Comparison of ENCODE assay signal across 19 mouse cellular contexts in genomic region chr19:22719027-22719426, GRCm38 (mm10).
DNase-seq lines count a peak whose midpoint lies in the region; ATAC-seq and TF ChIP-seq lines count a peak whose summit lies in the region.
"Had no signal": no experiment of that assay in that cellular context is flagged by ENCODE, and none has a peak within 500 bp of the region (broad histone marks: within the 10 kb centered on the region; RNA-seq: fewer than 3 reads in every experiment).

No protein-coding gene starts in this region.

- peak; percentile 15 for DNase-seq in kidney, postnatal 14 days
- DNase-seq in kidney, postnatal 25 days: no peak
- DNase-seq in midbrain, postnatal 0 days (ENCODE audit: low spot score): peak; percentile 40
- DNase-seq in midbrain, embryonic 10.5 days (ENCODE audit: low spot score): no peak
- peak; percentile 45 for DNase-seq in cerebellum, adult 9-11 months
- DNase-seq in ovary, postnatal 10 days (ENCODE audit: low spot score): no peak
- no peak for DNase-seq in layer of hippocampus, postnatal 10 days (ENCODE audit: low spot score in 2 of 2)
- DNase-seq: adrenal gland, adult 8-10 months; embryo, embryonic 11 days; gastrocnemius, postnatal 25 days; heart, adult 2 months; liver, embryonic 13.5 days; retina, postnatal 1 day; thymus, adult 18-20 months had no signal

- H3K36me3 ChIP-seq in midbrain, postnatal 0 days (ENCODE audit: insufficient read depth, low read length): no peaks in the 10 kb centered on the region
- H3K36me3 ChIP-seq in midbrain, embryonic 10.5 days: no peaks in the 10 kb centered on the region
- H3K36me3 ChIP-seq: heart, embryonic 15.5 days; limb, embryonic 13.5 days; liver, embryonic 13.5 days; stomach, embryonic 15.5 days had no signal

- WGBS in midbrain, postnatal 0 days: 80% methylated on average over 2 of the region's 2 CpGs
- WGBS in midbrain, embryonic 10.5 days: 89% methylated on average over 2 of the region's 2 CpGs

- H3K27ac ChIP-seq in midbrain, postnatal 0 days (ENCODE audit: low read depth, low read length): no peak overlapping the region
- no peak overlapping the region for H3K27ac ChIP-seq in midbrain, embryonic 10.5 days (replicated peaks)
- H3K27ac ChIP-seq: heart, adult 2 months; heart, embryonic 15.5 days; layer of hippocampus, adult 2 months; limb, embryonic 13.5 days; liver, embryonic 13.5 days; stomach, embryonic 15.5 days had no signal

- H3K4me2 ChIP-seq in midbrain, postnatal 0 days (ENCODE audit: low read depth, low read length, poor library complexity, severe bottlenecking): no peak overlapping the region
- H3K4me2 ChIP-seq: heart, embryonic 15.5 days; limb, embryonic 13.5 days; liver, embryonic 13.5 days; stomach, embryonic 15.5 days had no signal

- no peaks in the 10 kb centered on the region for H3K9me3 ChIP-seq in midbrain, postnatal 0 days (ENCODE audit: low read length)
- no peaks in the 10 kb centered on the region for H3K9me3 ChIP-seq in midbrain, embryonic 10.5 days (replicated peaks)
- H3K9me3 ChIP-seq: heart, embryonic 15.5 days; limb, embryonic 13.5 days; liver, embryonic 13.5 days; stomach, embryonic 15.5 days had no signal

- H3K9ac ChIP-seq in midbrain, postnatal 0 days (replicated peaks; ENCODE audit: low read length, poor library complexity, severe bottlenecking): no peak overlapping the region
- H3K9ac ChIP-seq: heart, embryonic 15.5 days; limb, embryonic 13.5 days; liver, embryonic 13.5 days; stomach, embryonic 15.5 days had no signal

- H3K4me3 ChIP-seq in midbrain, postnatal 0 days (ENCODE audit: low read depth, low read length): no peak overlapping the region
- no peak overlapping the region for H3K4me3 ChIP-seq in midbrain, embryonic 10.5 days
- H3K4me3 ChIP-seq: heart, adult 2 months; heart, embryonic 15.5 days; layer of hippocampus, adult 2 months; limb, embryonic 13.5 days; liver, embryonic 13.5 days; stomach, embryonic 15.5 days had no signal

- no peaks in the 10 kb centered on the region for H3K27me3 ChIP-seq in midbrain, postnatal 0 days (ENCODE audit: insufficient read depth, low read length)
- H3K27me3 ChIP-seq in midbrain, embryonic 10.5 days (ENCODE audit: low read depth, poor library complexity, severe bottlenecking): no peaks in the 10 kb centered on the region
- H3K27me3 ChIP-seq: heart, embryonic 15.5 days; limb, embryonic 13.5 days; liver, embryonic 13.5 days; stomach, embryonic 15.5 days had no signal

- no peak for ATAC-seq in midbrain, postnatal 0 days (ENCODE audit: low FRiP score)
- ATAC-seq: forebrain, embryonic 16.5 days had no signal

- no peak for TF ChIP-seq CTCF in midbrain, postnatal 0 days (IDR thresholded peaks at IDR 0.05)

- no peaks in the 10 kb centered on the region for H3K4me1 ChIP-seq in midbrain, postnatal 0 days (ENCODE audit: insufficient read depth, low read length)
- no peaks in the 10 kb centered on the region for H3K4me1 ChIP-seq in midbrain, embryonic 10.5 days
- H3K4me1 ChIP-seq: heart, embryonic 15.5 days; limb, embryonic 13.5 days; liver, embryonic 13.5 days; stomach, embryonic 15.5 days had no signal

Comparison
In these comparisons a context has a peak if more than half of its experiments do, and no peak if none do; other contexts are left out.
1. DNase-seq: peak in kidney, postnatal 14 days (single experiment), midbrain, postnatal 0 days (single experiment) and cerebellum, adult 9-11 months (single experiment); none in kidney, postnatal 25 days (0 of 2), midbrain, embryonic 10.5 days (single experiment), ovary, postnatal 10 days (single experiment) and layer of hippocampus, postnatal 10 days (0 of 2).